Mouse (Mus musculus) thymus, postnatal 10 days (tissue): Measurements from ENCODE around the gene Svbp.

Experiments used
- DNase-seq, 2 experiments: peaks; one replicate each; pipeline ENCODE4 v3.0.0; 2021; ENCODE audit warnings: low spot score in 2 of 2

Gene Svbp

DNA sequence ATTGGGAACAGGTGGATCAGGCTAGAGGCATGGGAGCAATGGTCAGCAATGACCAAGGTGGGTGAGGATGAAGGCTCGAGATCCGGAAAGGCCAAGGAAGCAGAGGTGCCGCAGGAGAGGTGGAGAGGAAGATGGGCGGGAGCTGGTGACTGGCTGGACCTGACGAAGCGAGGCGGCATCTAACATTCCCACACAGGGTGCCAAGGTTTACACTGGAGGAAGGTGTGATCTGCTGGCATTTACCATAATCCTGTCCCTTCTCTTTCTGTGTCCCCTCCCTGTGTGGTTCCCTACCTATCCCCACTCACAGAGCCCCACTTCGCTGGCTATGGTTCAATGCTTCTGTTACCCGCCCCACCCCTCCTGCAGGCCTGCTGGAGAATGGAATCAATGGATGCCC is 50.9 kb downstream of the Svbp start:
- no peak for DNase-seq

DNA sequence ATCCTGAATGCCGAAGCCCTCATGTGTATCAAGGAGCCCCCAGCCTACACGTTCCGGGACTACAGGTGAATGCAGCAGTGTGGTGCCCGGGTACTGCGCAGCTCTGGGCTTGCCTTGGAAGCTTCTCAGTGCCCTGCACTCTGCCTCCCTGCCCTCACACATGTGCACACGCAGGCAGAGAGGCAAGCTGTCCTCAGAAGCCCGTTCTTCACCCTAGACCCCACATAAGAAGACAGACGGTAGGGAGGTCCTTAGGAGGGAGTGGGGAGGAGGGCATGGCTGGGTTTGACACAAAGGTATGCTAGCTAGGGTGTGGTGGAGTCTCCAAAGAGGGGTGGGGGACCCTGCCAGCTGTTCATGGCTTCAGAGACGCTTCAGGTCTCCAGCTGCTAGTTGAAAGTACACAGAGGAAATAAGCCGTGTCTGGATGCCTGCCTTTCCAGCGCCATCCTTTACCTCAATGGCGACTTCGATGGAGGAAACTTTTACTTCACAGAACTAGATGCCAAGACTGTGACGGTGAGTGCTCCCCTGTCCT is 51.7 kb downstream of the Svbp start:
- DNase-seq, result peak; percentile 21 to 35

DNA sequence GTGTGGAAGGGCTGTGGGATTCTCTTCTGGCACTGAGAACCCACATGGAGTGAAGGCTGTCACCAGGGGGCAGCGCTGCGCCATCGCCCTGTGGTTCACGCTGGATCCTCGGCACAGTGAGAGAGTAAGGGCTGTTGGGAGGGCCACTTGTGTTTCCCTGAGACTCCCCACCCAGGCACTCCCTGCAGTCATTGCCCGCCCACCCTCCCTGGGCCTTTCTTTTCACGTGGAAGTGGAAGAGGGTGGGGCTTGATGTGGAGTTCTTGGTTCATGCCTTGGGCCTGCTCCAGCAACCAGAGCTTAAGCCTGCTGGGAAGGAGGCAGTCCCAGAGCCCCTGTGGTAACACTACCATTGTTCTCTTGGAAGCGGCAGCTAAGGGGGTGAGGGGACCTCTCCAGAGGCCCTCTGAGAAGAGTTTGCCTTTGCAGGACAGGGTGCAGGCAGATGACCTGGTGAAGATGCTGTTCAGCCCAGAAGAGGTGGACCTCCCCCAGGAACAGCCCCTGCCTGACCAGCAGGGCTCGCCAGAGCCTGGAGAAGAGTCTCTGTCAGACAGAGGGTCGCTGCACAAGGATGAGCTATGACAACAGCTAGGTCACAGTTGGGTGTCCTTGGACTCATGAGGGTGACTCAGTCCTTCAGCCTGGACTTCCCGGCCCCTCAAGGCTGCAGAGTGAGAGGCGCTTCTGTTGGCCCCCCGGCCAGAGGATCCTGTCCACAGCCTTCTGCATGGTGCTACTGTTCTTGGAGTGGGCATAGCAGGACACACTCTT is 52.5 kb downstream of the Svbp start:
- peak; percentile 66 to 83 for DNase-seq

- DNase-seq, result no peak
Observed at GRCm38 (mm10) chr4:119248407-119248965, 53.4 kb downstream of the Svbp start.
